Mouse (Mus musculus) forebrain, embryonic 11.5 days (tissue): ENCODE measurements at regions not wholly inside any gene's neighbourhood (a gene's known extent, or its start where the extent isn't known, plus 50 kb on each side); places are given as distances from the start of the nearest gene placed in this dataset.

ENCODE experiments used
- ATAC-seq: fragments of 200-750 bp; cut with Nextera tagmentation; replicated peaks from 2 replicates; pipeline ENCODE4 v1.8.0; 2017; ENCODE audit warnings: moderate TSS enrichment; ENCODE audit not compliant: low FRiP score
- DNase-seq: peaks from one replicate; pipeline ENCODE4 v3.0.0-alpha.2; 2017; ENCODE audit warnings: low spot score
- H3K27ac ChIP-seq: fragments of 300-500 bp; sonication (generic); 2 replicates; pipeline ENCODE4 v1.5.1; 2014; ENCODE audit warnings: low read depth, low read length
- H3K27me3 ChIP-seq: fragments of 300-500 bp; sonication (generic); 2 replicates; pipeline ENCODE4 v1.6.1; 2014; ENCODE audit warnings: mild to moderate bottlenecking, low read length, mixed read lengths; ENCODE audit not compliant: control insufficient read depth, insufficient read depth
- H3K36me3 ChIP-seq: fragments of 300-500 bp; sonication (generic); 2 replicates; pipeline ENCODE4 v1.6.1; 2014; ENCODE audit warnings: mild to moderate bottlenecking, low read length, moderate library complexity, mixed read lengths; ENCODE audit not compliant: control insufficient read depth, insufficient read depth
- H3K4me1 ChIP-seq: fragments of 300-500 bp; sonication (generic); replicated peaks from 2 replicates; pipeline ENCODE4 v1.6.1; 2014; ENCODE audit warnings: low read length, mixed read lengths; ENCODE audit not compliant: control insufficient read depth, insufficient read depth
- H3K4me2 ChIP-seq: fragments of 300-500 bp; sonication (generic); 2 replicates; pipeline ENCODE4 v1.6.1; 2014; ENCODE audit warnings: low read depth, mild to moderate bottlenecking, low read length, moderate library complexity, mixed read lengths; ENCODE audit not compliant: severe bottlenecking
- H3K4me3 ChIP-seq: fragments of 300-500 bp; sonication (generic); 2 replicates; pipeline ENCODE4 v1.5.1; 2014; ENCODE audit warnings: low read depth, low read length
- H3K9ac ChIP-seq: fragments of 300-500 bp; sonication (generic); 2 replicates; pipeline ENCODE4 v1.6.1; 2014; ENCODE audit warnings: low read length
- H3K9me3 ChIP-seq: fragments of 300-500 bp; sonication (generic); 2 replicates; pipeline ENCODE4 v1.6.1; 2016; ENCODE audit warnings: low read length, mixed read lengths; ENCODE audit not compliant: control insufficient read depth
- WGBS: fragments of 180-500 bp; shearing (Covaris S2); extraction: QIAGEN DNeasy Blood & Tissue Kit; methylation state at CpG from one replicate; pipeline ENCODE4 v1.1.7; 2014; 5-methylcytosine and 5-hydroxymethylcytosine counted together

GRCm38 (mm10) chr10:68356521-68356920, 78.0 kb upstream of the Arid5b start:
- no peak overlapping the region for H3K4me3 ChIP-seq
- DNase-seq: no peak
- H3K27me3 ChIP-seq: no peaks in the 10 kb centered on the region
- no peak overlapping the region for H3K4me2 ChIP-seq
- H3K36me3 ChIP-seq: no peaks in the 10 kb centered on the region
- H3K9me3 ChIP-seq: no peaks in the 10 kb centered on the region
- ATAC-seq: no peak
- H3K27ac ChIP-seq: no peak overlapping the region
- WGBS: 88% methylated on average over 5 of the region's 5 CpGs
- H3K4me1 ChIP-seq: peaks cover 2% of the 10 kb centered on the region; the same call in 1 of the 2 replicates
- H3K9ac ChIP-seq: no peak overlapping the region

- Histone ChIP-seq H3K9ac (no peak overlapping the region), H3K4me1 (peaks cover 2% of the 10 kb centered on the region; the same call in 1 of the 2 replicates), H3K36me3 (no peaks in the 10 kb centered on the region), H3K27ac (no peak overlapping the region), H3K4me2 (no peak overlapping the region), H3K9me3 (no peaks in the 10 kb centered on the region), H3K4me3 (no peak overlapping the region), H3K27me3 (no peaks in the 10 kb centered on the region)
- no peak; the same call in 1 of the 2 replicates for ATAC-seq
- DNase-seq: no peak
- WGBS: 24% methylated on average over 6 of the region's 6 CpGs
Observed at GRCm38 (mm10) chr10:68356093-68356485, 77.5 kb upstream of the Arid5b start.

GRCm38 (mm10) chr10:68355471-68356092, 77.0 kb upstream of the Arid5b start:
- WGBS: 14% methylated on average over 6 of the region's 6 CpGs
- H3K4me1 ChIP-seq: peaks cover 2% of the 10 kb centered on the region; the same call in 1 of the 2 replicates
- no peak for DNase-seq

GRCm38 (mm10) chr10:68354335-68355231, 76.0 kb upstream of the Arid5b start:
- Histone ChIP-seq H3K36me3 (no peaks in the 10 kb centered on the region), H3K27ac (no peak overlapping the region), H3K4me2 (no peak overlapping the region), H3K27me3 (no peaks in the 10 kb centered on the region), H3K4me3 (no peak overlapping the region), H3K9me3 (no peaks in the 10 kb centered on the region), H3K9ac (no peak overlapping the region), H3K4me1 (peaks cover 2% of the 10 kb centered on the region; the same call in 1 of the 2 replicates)
- no peak for ATAC-seq
- DNase-seq: no peak
- WGBS: 39% methylated on average over 7 of the region's 8 CpGs

More at GRCm38 (mm10) chr10:68355471-68356092, 77.0 kb upstream of the Arid5b start:
- Histone ChIP-seq H3K27ac (no peak overlapping the region), H3K4me2 (no peak overlapping the region), H3K27me3 (no peaks in the 10 kb centered on the region), H3K9me3 (no peaks in the 10 kb centered on the region), H3K4me3 (no peak overlapping the region), H3K36me3 (no peaks in the 10 kb centered on the region), H3K9ac (no peak overlapping the region)
- ATAC-seq: peak; percentile 49

GRCm38 (mm10) chr10:68353692-68354232, 75.2 kb upstream of the Arid5b start:
- DNase-seq (no peak), ATAC-seq (no peak)
- no peak overlapping the region for H3K27ac ChIP-seq
- no peaks in the 10 kb centered on the region for H3K27me3 ChIP-seq
- H3K36me3 ChIP-seq: no peaks in the 10 kb centered on the region
- H3K4me3 ChIP-seq: no peak overlapping the region
- no peaks in the 10 kb centered on the region for H3K9me3 ChIP-seq
- H3K4me1 ChIP-seq: peaks cover 2% of the 10 kb centered on the region; the same call in 1 of the 2 replicates
- 72% methylated on average over 18 of the region's 18 CpGs for WGBS
- H3K9ac ChIP-seq: no peak overlapping the region
- H3K4me2 ChIP-seq: no peak overlapping the region

GRCm38 (mm10) chr10:68351841-68352555, 73.5 kb upstream of the Arid5b start:
- Histone ChIP-seq H3K36me3 (no peaks in the 10 kb centered on the region), H3K4me1 (peaks cover 4% of the 10 kb centered on the region; the same call in 1 of the 2 replicates), H3K9ac (no peak overlapping the region), H3K27me3 (no peaks in the 10 kb centered on the region), H3K27ac (no peak overlapping the region), H3K4me3 (no peak overlapping the region), H3K9me3 (no peaks in the 10 kb centered on the region), H3K4me2 (no peak overlapping the region)
- DNase-seq (no peak), ATAC-seq (no peak)
- 81% methylated on average over 8 of the region's 8 CpGs for WGBS

GRCm38 (mm10) chr10:68351441-68351840, 72.9 kb upstream of the Arid5b start:
- ATAC-seq (no peak), DNase-seq (no peak)
- no peak overlapping the region for H3K4me2 ChIP-seq
- no peak overlapping the region for H3K9ac ChIP-seq
- peaks cover 4% of the 10 kb centered on the region; the same call in 1 of the 2 replicates for H3K4me1 ChIP-seq
- whole genome bisulfite sequencing: 88% methylated on average over 5 of the region's 5 CpGs
- H3K27ac ChIP-seq: no peak overlapping the region
- no peaks in the 10 kb centered on the region for H3K9me3 ChIP-seq
- H3K27me3 ChIP-seq: no peaks in the 10 kb centered on the region
- no peaks in the 10 kb centered on the region for H3K36me3 ChIP-seq
- no peak overlapping the region for H3K4me3 ChIP-seq

GRCm38 (mm10) chr10:68350798-68351197, 72.3 kb upstream of the Arid5b start:
- H3K4me1 ChIP-seq: peaks cover 4% of the 10 kb centered on the region; the same call in 1 of the 2 replicates
- no peak for DNase-seq
- 90% methylated on average over 12 of the region's 12 CpGs for WGBS
- H3K4me2 ChIP-seq: no peak overlapping the region
- no peaks in the 10 kb centered on the region for H3K9me3 ChIP-seq
- no peak for ATAC-seq
- no peak overlapping the region for H3K27ac ChIP-seq
- H3K27me3 ChIP-seq: no peaks in the 10 kb centered on the region
- no peak overlapping the region for H3K9ac ChIP-seq
- H3K36me3 ChIP-seq: no peaks in the 10 kb centered on the region
- no peak overlapping the region for H3K4me3 ChIP-seq
